Mouse (Mus musculus): ENCODE measurements around the gene Stx11.

DNA sequence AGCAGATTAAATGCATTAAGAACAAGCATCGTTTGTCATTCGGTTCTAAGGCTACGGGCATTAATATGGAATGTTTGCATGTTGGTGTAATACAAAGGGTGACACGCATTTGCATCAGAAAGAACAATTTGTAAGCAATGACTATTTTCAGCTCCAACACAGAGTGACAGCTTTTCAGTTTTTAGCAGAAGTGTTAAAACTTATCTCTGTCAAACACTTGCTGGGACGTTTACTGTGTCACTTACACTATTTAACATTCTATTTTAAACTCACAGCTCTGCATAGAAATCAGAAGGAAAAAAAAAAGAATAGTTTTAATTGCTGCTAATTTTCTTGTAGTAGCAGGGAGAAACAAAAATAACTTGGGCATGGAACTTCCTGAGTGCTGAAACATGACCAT is 22.4 kb upstream of the Stx11 start:
- TF ChIP-seq CTCF (IDR thresholded peaks at IDR 0.05 in 2 of 3, conservative IDR thresholded peaks at IDR 0.05 in 1 of 3; ENCODE audit: control insufficient read depth in 1 of 3, insufficient read depth in 1 of 3, low read depth in 2 of 3, low read length in 3 of 3, poor library complexity in 1 of 3, severe bottlenecking in 1 of 3) (no peak), POLR2AphosphoS2 (IDR thresholded peaks at IDR 0.05; ENCODE audit: low read length) (no peak), ZMIZ1 (IDR thresholded peaks at IDR 0.05; ENCODE audit: low read depth, low read length) (no peak), POLR2A (IDR thresholded peaks at IDR 0.05; ENCODE audit: control insufficient read depth in 1 of 2, insufficient read depth in 1 of 2, low read depth in 1 of 2, low read length in 2 of 2, poor library complexity in 1 of 2) (no peak), EP300 (IDR thresholded peaks at IDR 0.05; ENCODE audit: low read depth in 1 of 2, low read length in 2 of 2) (peak; percentile 91 to 94), ZNF384 (IDR thresholded peaks at IDR 0.05; ENCODE audit: low read depth, low read length) (peak; percentile 68), MAX (IDR thresholded peaks at IDR 0.05; ENCODE audit: low read length) (no peak), NRF1 (IDR thresholded peaks at IDR 0.05; ENCODE audit: insufficient read depth, low read depth, low read length, poor library complexity, severe bottlenecking) (no peak), CHD2 (IDR thresholded peaks at IDR 0.05; ENCODE audit: low read length) (no peak), USF2 (IDR thresholded peaks at IDR 0.05; ENCODE audit: borderline replicate concordance in 1 of 2, insufficient read depth in 1 of 2, low read depth in 1 of 2, low read length in 2 of 2) (no peak), POLR2AphosphoS5 (IDR thresholded peaks at IDR 0.05; ENCODE audit: borderline replicate concordance, low read depth, low read length) (no peak), TAL1 (IDR thresholded peaks at IDR 0.05; ENCODE audit: low read length) (peak; percentile 81), KAT2A (conservative IDR thresholded peaks at IDR 0.05; ENCODE audit: low read depth, low read length) (no peak), MEF2A (IDR thresholded peaks at IDR 0.05; ENCODE audit: extremely low read depth, insufficient replicate concordance, low read depth, low read length, poor library complexity, severe bottlenecking) (peak; percentile 93; the same call in 1 of the 2 replicates)

Measured in MEL (cell line).